Mouse (Mus musculus) heart, embryonic 15.5 days (tissue): ENCODE measurements at regions not wholly inside any gene's neighbourhood (a gene's known extent, or its start where the extent isn't known, plus 50 kb on each side); places are given as distances from the start of the nearest gene placed in this dataset.

ENCODE experiments used
- ATAC-seq: fragments of 200-750 bp; cut with Nextera tagmentation; replicated peaks from 2 replicates; pipeline ENCODE4 v1.8.0; 2017; ENCODE audit warnings: low read depth, moderate TSS enrichment; ENCODE audit not compliant: insufficient number of reproducible peaks, insufficient read depth, low FRiP score
- H3K27ac ChIP-seq: fragments of 300-500 bp; sonication (generic); 2 replicates; pipeline ENCODE4 v1.5.1; 2015; ENCODE audit warnings: mild to moderate bottlenecking, inconsistent platforms
- H3K27me3 ChIP-seq: fragments of 300-500 bp; sonication (generic); 2 replicates; pipeline ENCODE4 v1.6.1; 2015; ENCODE audit warnings: inconsistent platforms
- H3K36me3 ChIP-seq: fragments of 300-500 bp; sonication (generic); 2 replicates; pipeline ENCODE4 v1.6.1; 2015; ENCODE audit warnings: mild to moderate bottlenecking, inconsistent platforms
- H3K4me1 ChIP-seq: fragments of 300-500 bp; sonication (generic); replicated peaks from 2 replicates; pipeline ENCODE4 v1.6.1; 2015; ENCODE audit warnings: inconsistent platforms
- H3K4me2 ChIP-seq: fragments of 300-500 bp; sonication (generic); 2 replicates; pipeline ENCODE4 v1.6.1; 2015; ENCODE audit warnings: inconsistent platforms, mild to moderate bottlenecking, moderate library complexity
- H3K4me3 ChIP-seq: fragments of 300-500 bp; sonication (generic); 2 replicates; pipeline ENCODE4 v1.5.1; 2015; ENCODE audit warnings: mild to moderate bottlenecking, inconsistent platforms
- H3K9ac ChIP-seq: fragments of 300-500 bp; sonication (generic); 2 replicates; pipeline ENCODE4 v1.6.1; 2015; ENCODE audit warnings: mild to moderate bottlenecking, inconsistent platforms
- H3K9me3 ChIP-seq: fragments of 300-500 bp; sonication (generic); replicated peaks from 2 replicates; pipeline ENCODE4 v1.6.1; 2016; ENCODE audit warnings: inconsistent platforms
- WGBS: fragments of 180-500 bp; shearing (Covaris S2); methylation state at CpG from one replicate; pipeline ENCODE4 v1.1.7; 2015; ENCODE audit warnings: mixed read lengths; 5-methylcytosine and 5-hydroxymethylcytosine counted together

- no peak overlapping the region for H3K9ac ChIP-seq
- H3K27ac ChIP-seq = no peak overlapping the region
- WGBS = 59% methylated on average over 10 of the region's 10 CpGs
- peaks cover 36% of the 10 kb centered on the region for H3K4me1 ChIP-seq
- no peaks in the 10 kb centered on the region for H3K9me3 ChIP-seq
- H3K36me3 ChIP-seq = no peaks in the 10 kb centered on the region
- ATAC-seq = no peak
- no peak overlapping the region for H3K4me2 ChIP-seq
- H3K4me3 ChIP-seq = no peak overlapping the region
- no peaks in the 10 kb centered on the region for H3K27me3 ChIP-seq
Measured at GRCm38 (mm10) chr11:31615107-31615811, 56.4 kb downstream of the Bod1 start.

- 65% methylated on average over 7 of the region's 7 CpGs for WGBS
- ATAC-seq = no peak
- Histone ChIP-seq H3K27me3 (no peaks in the 10 kb centered on the region), H3K27ac (no peak overlapping the region), H3K36me3 (no peaks in the 10 kb centered on the region), H3K9me3 (no peaks in the 10 kb centered on the region), H3K4me1 (peaks cover 39% of the 10 kb centered on the region), H3K4me3 (no peak overlapping the region), H3K4me2 (no peak overlapping the region), H3K9ac (no peak overlapping the region)
Measured at GRCm38 (mm10) chr11:31614394-31614713, 57.3 kb downstream of the Bod1 start.

GRCm38 (mm10) chr11:31613688-31614393 is 57.8 kb downstream of the Bod1 start:
- Histone ChIP-seq H3K4me3 (no peak overlapping the region), H3K4me2 (no peak overlapping the region), H3K27me3 (no peaks in the 10 kb centered on the region), H3K9ac (no peak overlapping the region), H3K36me3 (no peaks in the 10 kb centered on the region), H3K9me3 (no peaks in the 10 kb centered on the region), H3K4me1 (peaks cover 39% of the 10 kb centered on the region), H3K27ac (no peak overlapping the region)
- WGBS = 42% methylated on average over 11 of the region's 11 CpGs
- no peak for ATAC-seq

- no peaks in the 10 kb centered on the region for H3K9me3 ChIP-seq
- no peaks in the 10 kb centered on the region for H3K36me3 ChIP-seq
- H3K4me3 ChIP-seq = no peak overlapping the region
- no peak for ATAC-seq
- H3K9ac ChIP-seq = no peak overlapping the region
- peaks cover 34% of the 10 kb centered on the region for H3K4me1 ChIP-seq
- WGBS = 79% methylated on average over 4 of the region's 4 CpGs
- no peak overlapping the region for H3K4me2 ChIP-seq
- H3K27me3 ChIP-seq = no peaks in the 10 kb centered on the region
- H3K27ac ChIP-seq = no peak overlapping the region
Measured at GRCm38 (mm10) chr11:31608458-31608857, 63.2 kb downstream of the Bod1 start.

- H3K4me1 ChIP-seq = peaks cover 33% of the 10 kb centered on the region
- H3K27ac ChIP-seq = no peak overlapping the region
- no peak overlapping the region for H3K4me2 ChIP-seq
- no peak overlapping the region for H3K9ac ChIP-seq
- 76% methylated on average over 7 of the region's 7 CpGs for WGBS
- H3K9me3 ChIP-seq = no peaks in the 10 kb centered on the region
- no peak for ATAC-seq
- H3K4me3 ChIP-seq = no peak overlapping the region
- H3K27me3 ChIP-seq = no peaks in the 10 kb centered on the region
- H3K36me3 ChIP-seq = no peaks in the 10 kb centered on the region
Measured at GRCm38 (mm10) chr11:31601499-31601898, 70.2 kb downstream of the Bod1 start.

- peaks cover 18% of the 10 kb centered on the region for H3K4me1 ChIP-seq
- WGBS = 86% methylated on average over 2 of the region's 2 CpGs
Measured at GRCm38 (mm10) chr11:31593604-31594003, 78.1 kb downstream of the Bod1 start.

GRCm38 (mm10) chr11:31592061-31592460 is 79.6 kb downstream of the Bod1 start:
- H3K4me1 ChIP-seq = peaks cover 18% of the 10 kb centered on the region
- no peak overlapping the region for H3K4me2 ChIP-seq
- no peak for ATAC-seq
- H3K9me3 ChIP-seq = no peaks in the 10 kb centered on the region
- no peaks in the 10 kb centered on the region for H3K27me3 ChIP-seq
- no peak overlapping the region for H3K9ac ChIP-seq
- H3K4me3 ChIP-seq = no peak overlapping the region
- no peak overlapping the region for H3K27ac ChIP-seq
- no peaks in the 10 kb centered on the region for H3K36me3 ChIP-seq
- WGBS = 47% methylated on average over 11 of the region's 11 CpGs

More at GRCm38 (mm10) chr11:31593604-31594003, 78.1 kb downstream of the Bod1 start:
- Histone ChIP-seq H3K36me3 (no peaks in the 10 kb centered on the region), H3K9me3 (no peaks in the 10 kb centered on the region), H3K27ac (no peak overlapping the region), H3K9ac (no peak overlapping the region), H3K4me2 (no peak overlapping the region), H3K27me3 (no peaks in the 10 kb centered on the region), H3K4me3 (no peak overlapping the region)
- no peak for ATAC-seq

GRCm38 (mm10) chr11:31591037-31591554 is 80.6 kb downstream of the Bod1 start:
- Histone ChIP-seq H3K4me1 (peaks cover 18% of the 10 kb centered on the region), H3K36me3 (no peaks in the 10 kb centered on the region), H3K4me2 (no peak overlapping the region), H3K27me3 (no peaks in the 10 kb centered on the region), H3K9ac (no peak overlapping the region), H3K27ac (0 out of 2 replicates have a peak overlapping the region, but pooled peaks have one; percentile 5), H3K9me3 (no peaks in the 10 kb centered on the region), H3K4me3 (no peak overlapping the region)
- no peak for ATAC-seq
- WGBS = 47% methylated on average over 6 of the region's 6 CpGs

- no peaks in the 10 kb centered on the region for H3K36me3 ChIP-seq
- no peak for ATAC-seq
- no peaks in the 10 kb centered on the region for H3K9me3 ChIP-seq
- H3K4me1 ChIP-seq = no peaks in the 10 kb centered on the region
- no peak overlapping the region for H3K4me2 ChIP-seq
- no peak overlapping the region for H3K27ac ChIP-seq
- H3K9ac ChIP-seq = no peak overlapping the region
- H3K4me3 ChIP-seq = no peak overlapping the region
- 64% methylated on average over 3 of the region's 3 CpGs for WGBS
- H3K27me3 ChIP-seq = no peaks in the 10 kb centered on the region
Measured at GRCm38 (mm10) chr11:31574941-31575340, 96.7 kb downstream of the Bod1 start.

GRCm38 (mm10) chr11:31564742-31565510 is 106.8 kb downstream of the Bod1 start:
- Histone ChIP-seq H3K27me3 (no peaks in the 10 kb centered on the region), H3K9me3 (no peaks in the 10 kb centered on the region), H3K36me3 (no peaks in the 10 kb centered on the region), H3K4me1 (peaks cover 13% of the 10 kb centered on the region), H3K4me3 (no peak overlapping the region), H3K27ac (peak overlapping the region; percentile 64), H3K4me2 (0 out of 2 replicates have a peak overlapping the region, but pooled peaks have one; percentile 3), H3K9ac (no peak overlapping the region)
- ATAC-seq = peak; percentile 70; the same call in 1 of the 2 replicates
- 48% methylated on average over 13 of the region's 13 CpGs for WGBS
